ENCODE assay signal across 8 mouse cellular contexts in genomic region chr8:121951656-121952009, GRCm38 (mm10). TPM values are rescaled to one million over a fixed set of nuclear protein-coding genes. Genes with fewer than 3 reads are reported as not detected.
A peak's percentile ranks its signal among the peaks of the same experiment; 100 is the strongest.
DNase-seq lines count a peak whose midpoint lies in the region; ATAC-seq and TF ChIP-seq lines count a peak whose summit lies in the region.

No protein-coding gene starts in this region.

- WGBS in kidney, embryonic 16.5 days, result 20% methylated on average over 7 of the region's 7 CpGs
- WGBS in hindbrain, embryonic 14.5 days, result 35% methylated on average over 7 of the region's 7 CpGs
- WGBS in midbrain, postnatal 0 days, result 34% methylated on average over 7 of the region's 7 CpGs

- no peak overlapping the region for H3K27ac ChIP-seq in kidney, embryonic 16.5 days (ENCODE audit: low read length)
- peak overlapping the region; percentile 95 for H3K27ac ChIP-seq in hindbrain, embryonic 14.5 days
- peak overlapping the region; percentile 98; the same call in 1 of the 2 replicates for H3K27ac ChIP-seq in midbrain, postnatal 0 days (ENCODE audit: low read depth, low read length)

- H3K4me2 ChIP-seq in kidney, embryonic 16.5 days (replicated peaks; ENCODE audit: low read depth, low read length), result peak overlapping the region; percentile 90
- H3K4me2 ChIP-seq in hindbrain, embryonic 14.5 days (replicated peaks), result peak overlapping the region; percentile 97
- peak overlapping the region; percentile 79 for H3K4me2 ChIP-seq in midbrain, postnatal 0 days (ENCODE audit: low read depth, low read length, poor library complexity, severe bottlenecking)

- H3K36me3 ChIP-seq in kidney, embryonic 16.5 days (ENCODE audit: insufficient read depth, low read length), result peaks cover 12% of the 10 kb centered on the region; the same call in 1 of the 2 replicates
- H3K36me3 ChIP-seq in hindbrain, embryonic 14.5 days (replicated peaks; ENCODE audit: control insufficient read depth, insufficient read depth), result peaks cover 14% of the 10 kb centered on the region
- H3K36me3 ChIP-seq in midbrain, postnatal 0 days (ENCODE audit: insufficient read depth, low read length), result peaks cover 3% of the 10 kb centered on the region; the same call in 1 of the 2 replicates

- peak overlapping the region; percentile 97 for H3K4me3 ChIP-seq in kidney, embryonic 16.5 days (ENCODE audit: low read length)
- H3K4me3 ChIP-seq in hindbrain, embryonic 14.5 days (replicated peaks; ENCODE audit: low read length), result peak overlapping the region; percentile 92
- peak overlapping the region; percentile 89 for H3K4me3 ChIP-seq in midbrain, postnatal 0 days (ENCODE audit: low read depth, low read length)

- no peak for DNase-seq in kidney, adult 18-20 months
- DNase-seq in cerebellum, adult 9-11 months, result peak; percentile 70
- DNase-seq in hindbrain, embryonic 14.5 days (ENCODE audit: low spot score), result no peak
- no peak for DNase-seq in midbrain, postnatal 0 days (ENCODE audit: low spot score)
- no peak for DNase-seq in adrenal gland, postnatal 25 days
- no peak for DNase-seq in gastrocnemius, postnatal 25 days
- DNase-seq in layer of hippocampus, postnatal 36 days, result no peak

- no peaks in the 10 kb centered on the region for H3K27me3 ChIP-seq in kidney, embryonic 16.5 days (ENCODE audit: insufficient read depth, low read length)
- no peaks in the 10 kb centered on the region for H3K27me3 ChIP-seq in hindbrain, embryonic 14.5 days (ENCODE audit: control insufficient read depth, insufficient read depth, low read length)
- no peaks in the 10 kb centered on the region for H3K27me3 ChIP-seq in midbrain, postnatal 0 days (ENCODE audit: insufficient read depth, low read length)

- no peak for ATAC-seq in kidney, embryonic 16.5 days (ENCODE audit: low FRiP score, low TSS enrichment)
- no peak for ATAC-seq in hindbrain, embryonic 14.5 days (ENCODE audit: low FRiP score)
- ATAC-seq in midbrain, postnatal 0 days (ENCODE audit: low FRiP score), result no peak

- H3K4me1 ChIP-seq in kidney, embryonic 16.5 days (ENCODE audit: insufficient read depth, low read length), result peaks cover 64% of the 10 kb centered on the region
- peaks cover 29% of the 10 kb centered on the region for H3K4me1 ChIP-seq in hindbrain, embryonic 14.5 days (replicated peaks; ENCODE audit: control insufficient read depth, insufficient read depth, low read length)
- peaks cover 6% of the 10 kb centered on the region; the same call in 1 of the 2 replicates for H3K4me1 ChIP-seq in midbrain, postnatal 0 days (ENCODE audit: insufficient read depth, low read length)

- no peaks in the 10 kb centered on the region for H3K9me3 ChIP-seq in kidney, embryonic 16.5 days (ENCODE audit: low read length)
- no peaks in the 10 kb centered on the region for H3K9me3 ChIP-seq in hindbrain, embryonic 14.5 days (ENCODE audit: control insufficient read depth, low read length)
- H3K9me3 ChIP-seq in midbrain, postnatal 0 days (ENCODE audit: low read length), result no peaks in the 10 kb centered on the region

- TF ChIP-seq CTCF in midbrain, postnatal 0 days (IDR thresholded peaks at IDR 0.05), result no peak

- peak overlapping the region; percentile 99 for H3K9ac ChIP-seq in kidney, embryonic 16.5 days (replicated peaks; ENCODE audit: low read length)
- H3K9ac ChIP-seq in hindbrain, embryonic 14.5 days, result peak overlapping the region; percentile 95
- peak overlapping the region; percentile 98 for H3K9ac ChIP-seq in midbrain, postnatal 0 days (replicated peaks; ENCODE audit: low read length, poor library complexity, severe bottlenecking)

RNA-seq across cellular contexts. Expression of gene Banp, which starts 2.1 kb away (rescaled TPM):
- 50.7 TPM in 2 replicates for polyA plus RNA-seq in kidney, embryonic 16.5 days (2015; fragmentation: Nextera tagmentation; extraction: Ambion mirVana)
- polyA plus RNA-seq in hindbrain, embryonic 14.5 days (2014; fragmentation: Nextera tagmentation; extraction: Ambion mirVana), result 37.8 and 50.5 TPM in 2 replicates
- total RNA-seq in midbrain, postnatal 0 days (2014; rRNA removed), result 37.1 and 51.6 TPM in 2 replicates
- 22.4 and 24.8 TPM in 2 replicates for polyA plus RNA-seq in midbrain, postnatal 0 days (2015; fragmentation: Nextera tagmentation; extraction: Ambion mirVana)
- total RNA-seq in adrenal gland, postnatal 25 days (2021), result 33.2 and 35.7 TPM in 2 replicates
- total RNA-seq in gastrocnemius, postnatal 25 days (2021), result 10 to 100 TPM; 11.3 to 13.9 TPM
- 10 to 100 TPM; 55.5 to 73.5 TPM for total RNA-seq in layer of hippocampus, postnatal 36 days (2021)

RNA-seq across cellular contexts. Expression of gene Car5a, which starts 6.9 kb away (rescaled TPM):
- not detected in 2 replicates for polyA plus RNA-seq in kidney, embryonic 16.5 days (2015; fragmentation: Nextera tagmentation; extraction: Ambion mirVana)
- not detected in 2 replicates for polyA plus RNA-seq in hindbrain, embryonic 14.5 days (2014; fragmentation: Nextera tagmentation; extraction: Ambion mirVana)
- 0.19 TPM in 1 of 2 replicates, not detected in the other for total RNA-seq in midbrain, postnatal 0 days (2014; rRNA removed)
- 0.17 and 0.22 TPM in 2 replicates for polyA plus RNA-seq in midbrain, postnatal 0 days (2015; fragmentation: Nextera tagmentation; extraction: Ambion mirVana)
- total RNA-seq in adrenal gland, postnatal 25 days (2021), result 1.6 TPM in 1 of 2 replicates, not detected in the other
- total RNA-seq in gastrocnemius, postnatal 25 days (2021), result not detected
- not detected for total RNA-seq in layer of hippocampus, postnatal 36 days (2021)

RNA-seq across cellular contexts. Expression of gene Slc7a5, which starts 44.1 kb away (rescaled TPM):
- polyA plus RNA-seq in kidney, embryonic 16.5 days (2015; fragmentation: Nextera tagmentation; extraction: Ambion mirVana), result 15.1 and 17.0 TPM in 2 replicates
- 57.3 and 65.0 TPM in 2 replicates for polyA plus RNA-seq in hindbrain, embryonic 14.5 days (2014; fragmentation: Nextera tagmentation; extraction: Ambion mirVana)
- 111 and 115 TPM in 2 replicates for total RNA-seq in midbrain, postnatal 0 days (2014; rRNA removed)
- 64.5 and 65.2 TPM in 2 replicates for polyA plus RNA-seq in midbrain, postnatal 0 days (2015; fragmentation: Nextera tagmentation; extraction: Ambion mirVana)
- total RNA-seq in adrenal gland, postnatal 25 days (2021), result 56.6 and 57.8 TPM in 2 replicates
- total RNA-seq in gastrocnemius, postnatal 25 days (2021), result 1 to 10 TPM; 1.8 to 2.0 TPM
- total RNA-seq in layer of hippocampus, postnatal 36 days (2021), result 10 to 100 TPM; 60.2 to 70.4 TPM

Comparison
In these comparisons a context has a peak if more than half of its experiments do, and no peak if none do; other contexts are left out.
1. RNA of gene Slc7a5, which starts 44.1 kb away (total RNA-seq): 111 to 115 TPM in midbrain, postnatal 0 days, 60.2 to 70.4 TPM in layer of hippocampus, postnatal 36 days and 56.6 to 57.8 TPM in adrenal gland, postnatal 25 days; 1.8 to 2.0 TPM in gastrocnemius, postnatal 25 days; every median in the first group is over 10 times any median in the second.
2. Peak in every context shown above with its lines, with median percentiles within 50 percentile points of each other: H3K4me2 ChIP-seq, H3K4me3 ChIP-seq and H3K9ac ChIP-seq.